Mouse (Mus musculus) brain, embryonic 14.5 days (tissue): ENCODE results near the gene Bbof1.

ENCODE experiments used
- CTCF ChIP-seq: fragments of 200-500 bp; IDR thresholded peaks from 2 replicates; pipeline ENCODE4 v1.5.1; 2012; ENCODE audit warnings: inconsistent platforms, mild to moderate bottlenecking, moderate library complexity, borderline replicate concordance; ENCODE audit not compliant: insufficient read depth, insufficient read length; ENCODE audit errors: extremely low read depth
- POLR2A ChIP-seq: fragments of 200-500 bp; IDR thresholded peaks from 2 replicates; pipeline ENCODE4 v1.6.1; 2012; ENCODE audit warnings: mild to moderate bottlenecking, inconsistent platforms, borderline replicate concordance; ENCODE audit not compliant: poor library complexity, insufficient read depth, insufficient read length, severe bottlenecking; ENCODE audit errors: extremely low read depth

DNA sequence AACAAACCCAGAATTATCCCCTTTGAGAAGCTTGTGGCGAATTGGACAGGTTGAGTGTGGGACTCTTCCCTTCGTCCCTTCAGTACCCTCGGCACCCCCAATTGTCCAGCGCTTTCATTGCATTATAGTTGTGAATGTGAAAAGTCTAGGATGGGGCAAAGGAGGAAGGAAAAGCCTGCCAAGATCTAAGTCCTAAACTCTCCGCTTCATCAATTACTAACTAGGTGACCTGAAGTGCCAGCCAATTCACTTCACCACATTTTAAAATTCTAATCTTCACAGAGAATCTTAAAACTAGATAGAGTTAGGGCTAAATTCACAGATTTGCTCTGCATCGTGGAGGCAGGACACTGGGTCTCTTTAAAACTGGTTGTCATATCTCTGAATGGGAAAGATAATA, 39.3 kb downstream of the Bbof1 start:
- TF ChIP-seq POLR2A (no peak), CTCF (no peak)
